Mouse (Mus musculus): Measurements from ENCODE around the gene Nim1k.
"Not testable (repeated sequence)": the region's sequence is repeated elsewhere in the genome, so short reads cannot be mapped to it uniquely, and the experiment has no call there.

Nim1k gene

DNA sequence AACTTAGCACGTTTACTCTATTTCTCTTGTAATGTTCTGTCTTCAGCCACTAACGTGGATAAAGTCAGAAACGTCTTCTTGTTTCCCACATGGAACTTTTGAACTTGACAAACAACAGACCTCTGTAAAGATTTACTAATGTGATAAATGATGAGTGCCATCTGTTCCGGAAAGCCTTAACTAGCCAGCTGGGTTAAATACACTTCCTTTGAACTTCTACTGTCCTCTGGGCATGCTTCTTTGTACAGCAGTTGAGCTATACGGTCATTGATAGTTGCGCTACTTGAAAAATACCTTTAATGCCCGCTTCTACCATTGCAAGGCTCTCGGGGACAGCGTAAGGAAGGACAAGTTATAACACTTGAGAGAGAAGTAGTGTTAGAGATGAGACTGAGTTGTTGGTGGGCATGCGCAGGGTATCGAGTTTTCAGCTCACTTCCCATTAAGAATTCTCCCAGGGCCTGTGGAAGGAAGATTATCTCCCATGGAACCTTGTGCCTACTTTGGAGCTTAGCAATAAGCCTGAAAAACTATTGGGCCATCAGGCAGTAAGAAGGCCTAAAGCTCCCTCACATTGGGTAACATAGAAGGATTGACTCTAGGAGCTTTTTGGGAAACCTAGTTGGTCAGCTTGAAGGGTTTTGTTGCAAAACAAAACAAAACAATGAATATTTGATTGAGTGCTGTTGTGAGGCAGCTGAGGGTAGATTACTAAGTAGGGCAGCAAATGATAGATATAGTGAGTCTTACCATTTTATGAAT lies 71.1 kb downstream of the Nim1k start:
- DNase-seq: no peak

DNA sequence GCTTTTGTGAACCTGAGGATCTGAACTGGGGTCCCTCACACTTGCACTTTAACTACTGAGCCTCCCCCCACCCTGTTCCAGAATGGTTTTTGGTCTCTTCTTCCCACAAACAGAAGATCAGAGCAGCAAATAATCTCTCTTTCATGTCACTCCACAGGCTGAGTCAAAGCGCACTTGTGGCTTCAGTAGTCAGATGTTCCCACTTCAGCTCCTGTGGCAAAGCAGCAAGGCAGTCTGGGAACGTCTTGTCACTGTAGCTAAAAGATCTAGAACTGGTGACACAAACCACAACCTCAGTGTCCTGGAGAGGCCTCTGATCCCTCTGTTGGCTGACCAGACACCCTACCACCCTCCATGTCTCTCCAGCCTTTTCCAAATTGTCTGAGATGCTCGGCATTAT lies 74.5 kb downstream of the Nim1k start:
- no peak for DNase-seq

GRCm38 (mm10) chr13:119679721-119680120 lies 76.0 kb downstream of the Nim1k start:
- DNase-seq: no peak

GRCm38 (mm10) chr13:119678794-119679193 lies 76.9 kb downstream of the Nim1k start:
- no peak for DNase-seq

DNA sequence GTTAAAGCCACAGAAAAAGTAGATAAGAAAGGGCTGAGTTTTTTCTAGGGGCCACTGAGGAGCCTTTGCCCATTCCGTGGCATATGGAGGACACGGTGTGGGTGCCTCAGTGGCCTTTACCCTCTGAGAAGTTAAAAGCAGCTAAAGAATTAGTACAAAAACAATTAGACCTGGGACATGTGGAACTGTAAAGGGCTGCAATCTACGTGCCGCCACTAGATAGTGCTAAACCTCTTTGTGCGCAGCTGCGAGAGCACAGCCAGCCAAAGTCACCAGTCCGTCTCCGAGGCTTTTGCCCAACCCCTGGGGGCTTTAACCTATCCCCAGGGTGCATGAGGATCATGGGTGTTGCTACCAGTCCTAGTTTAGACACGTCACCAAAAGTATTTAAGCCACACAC lies 94.3 kb downstream of the Nim1k start:
- DNase-seq: not testable (repeated sequence)

Measured in cerebellum, adult 8-10 months (tissue).